Mouse (Mus musculus) hindlimb bud, embryonic 11.5 days (tissue): ENCODE data around the gene Lgals2.
"Not testable (repeated sequence)": the region's sequence is repeated elsewhere in the genome, so short reads cannot be mapped to it uniquely, and the experiment has no call there.

Experiments used
- DNase-seq: peaks from one replicate; pipeline ENCODE4 v3.0.0-alpha.2; 2012; ENCODE audit warnings: low read depth, low spot score; ENCODE audit errors: extremely low spot score

Lgals2 gene

DNA sequence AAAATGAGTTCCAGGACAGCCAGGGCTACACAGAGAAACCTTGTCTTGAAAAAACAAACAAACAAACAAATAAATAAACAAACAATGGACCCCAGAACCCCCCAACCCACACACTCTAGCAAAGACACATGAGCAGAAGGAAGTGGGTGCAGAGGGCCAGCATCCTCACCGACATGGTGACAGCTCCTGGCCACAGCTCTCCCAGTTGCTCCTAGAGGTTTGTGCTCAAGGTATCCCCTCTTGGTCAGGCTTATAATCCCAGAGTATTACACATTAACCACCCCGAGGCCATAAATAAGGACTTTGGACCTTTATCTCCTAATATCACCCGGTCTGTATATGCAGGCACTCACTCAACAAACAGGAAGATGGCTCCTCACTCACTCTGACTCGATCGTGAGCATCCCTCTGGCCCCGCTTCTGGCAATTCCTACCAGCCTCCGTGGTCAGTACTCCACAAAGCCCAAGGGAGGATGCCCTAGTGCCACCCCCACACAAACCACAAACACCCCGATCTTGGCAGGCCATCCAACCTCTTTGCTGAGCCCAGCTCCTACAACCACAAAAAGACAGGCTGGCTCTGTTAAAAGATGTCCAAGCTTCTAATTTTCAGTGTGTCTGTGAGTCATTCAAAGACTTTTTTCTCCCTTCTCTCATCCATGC, at the start of gene Lgals2:
Lgals2 (minus strand) TSS at position 227 of the 663 bp plus-strand sequence.
- DNase-seq = no peak

DNA sequence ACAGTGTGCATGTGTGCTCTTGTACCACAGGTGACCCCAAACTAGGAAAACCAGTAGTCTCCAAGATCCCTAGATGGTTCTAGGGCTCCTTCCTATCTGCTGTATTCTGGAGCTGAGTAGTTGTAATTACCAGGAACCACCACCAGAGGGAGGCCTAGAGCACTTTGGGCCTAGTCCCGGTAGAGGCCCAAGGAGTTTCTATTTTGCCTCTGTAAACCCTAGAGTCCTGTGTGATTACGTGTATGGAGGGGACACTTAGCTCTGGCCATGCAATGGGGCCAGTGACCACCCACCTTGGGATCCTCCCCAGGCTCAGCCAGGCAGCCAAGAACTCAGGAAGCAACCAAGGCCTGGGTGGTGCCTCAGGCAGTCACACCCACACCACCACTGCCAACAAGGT, 47.9 kb upstream of the Lgals2 start:
- DNase-seq = no peak

- no peak for DNase-seq
Observed at GRCm38 (mm10) chr15:78901422-78901789, 46.1 kb upstream of the Lgals2 start.

GRCm38 (mm10) chr15:78900585-78901421, 45.5 kb upstream of the Lgals2 start:
- DNase-seq = no peak

DNA sequence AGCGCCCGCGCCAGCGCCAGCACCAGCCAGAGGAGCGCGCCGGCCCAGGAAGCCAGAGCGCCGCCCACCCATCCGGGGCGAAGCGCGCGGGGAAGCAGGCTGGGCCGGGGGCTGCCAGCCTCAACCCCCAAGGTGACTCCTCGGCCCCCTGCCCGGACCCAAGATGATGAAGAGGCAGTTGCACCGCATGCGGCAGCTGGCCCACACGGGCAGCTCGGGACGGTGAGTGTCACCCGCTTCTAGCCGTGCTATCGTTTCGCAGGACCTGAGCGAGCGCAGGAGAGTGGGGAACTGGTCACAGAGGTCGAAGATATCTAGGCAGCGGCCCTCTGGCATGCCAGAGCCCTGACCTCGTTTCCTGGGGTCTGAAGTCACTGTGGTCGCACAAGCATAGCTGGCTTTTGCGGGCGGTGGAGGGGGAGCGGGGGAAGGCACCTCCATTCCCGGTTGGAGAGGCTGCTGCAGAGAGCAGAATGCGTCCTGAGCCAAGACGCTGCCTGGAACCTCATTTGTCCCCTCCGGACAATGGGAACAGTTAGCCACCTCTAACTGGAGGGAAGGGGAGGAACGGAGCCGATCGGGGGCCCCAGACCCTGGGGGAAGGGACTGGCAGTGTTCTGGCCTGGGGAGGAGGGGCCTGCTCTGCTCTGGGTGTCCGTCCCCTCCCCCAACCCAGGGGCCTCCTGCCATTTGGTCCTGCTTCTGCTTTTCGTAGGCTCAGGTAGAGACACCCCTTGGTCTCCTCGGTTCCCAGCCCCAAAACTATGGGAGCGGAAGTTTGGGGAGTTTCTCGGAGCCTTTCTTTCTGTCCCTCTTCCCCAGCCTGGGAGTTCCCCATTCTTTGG, 44.6 kb upstream of the Lgals2 start, which contains the start of gene Sh3bp1:
Sh3bp1 (plus strand) TSS at position 29 of the 845 bp plus-strand sequence.
- DNase-seq = no peak

GRCm38 (mm10) chr15:78899409-78899739, 44.0 kb upstream of the Lgals2 start, which contains the start of gene Gm49510:
Gene Gm49510, plus strand, starts transcription at chr15:78899667.
- no peak for DNase-seq

DNA sequence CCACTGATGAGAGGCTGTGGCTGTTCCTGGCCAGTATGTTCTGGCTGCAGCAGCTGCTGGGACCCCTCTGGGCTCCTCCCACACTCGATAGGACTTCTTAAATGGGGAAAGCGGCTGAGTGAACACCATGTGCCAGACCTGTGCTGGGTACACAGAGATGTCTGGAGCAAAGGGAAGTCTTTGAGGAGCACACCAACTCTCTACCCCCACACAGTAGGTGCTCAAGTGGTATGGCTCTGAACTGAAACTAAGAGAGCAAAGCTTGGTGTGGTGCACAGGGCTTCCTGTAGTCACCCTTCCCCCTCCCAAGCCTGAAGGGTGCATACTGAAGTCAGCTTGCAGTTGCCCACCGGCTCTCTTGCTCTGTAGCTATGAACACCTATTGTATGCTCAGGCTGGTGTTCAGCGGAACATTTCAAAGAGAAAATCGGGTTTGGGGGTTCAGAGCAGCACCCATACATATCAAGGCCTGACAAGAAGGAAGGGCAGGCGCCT, 43.2 kb upstream of the Lgals2 start:
- DNase-seq = no peak

- no peak for DNase-seq
Observed at GRCm38 (mm10) chr15:78897488-78897887, 42.2 kb upstream of the Lgals2 start.

DNA sequence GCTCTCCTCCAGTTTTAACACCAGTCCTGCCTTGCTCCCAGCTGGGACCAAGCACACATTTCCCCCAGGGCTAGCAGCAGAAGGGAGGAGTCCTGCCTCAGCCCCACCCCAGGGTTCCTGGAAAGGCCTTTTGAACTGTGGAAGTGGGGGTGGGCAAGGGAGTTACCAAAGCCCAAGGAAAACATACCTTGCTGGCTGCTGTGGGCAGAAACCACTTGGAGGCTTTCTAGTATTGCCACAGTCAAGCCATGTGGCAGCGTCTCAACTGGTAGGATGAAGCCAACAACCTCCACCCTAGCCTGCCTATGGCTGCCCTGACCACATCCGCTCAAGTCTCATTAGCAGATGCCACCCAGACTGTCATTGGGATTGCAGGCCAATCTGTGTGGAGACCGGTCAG, 40.8 kb upstream of the Lgals2 start:
- no peak for DNase-seq

DNA sequence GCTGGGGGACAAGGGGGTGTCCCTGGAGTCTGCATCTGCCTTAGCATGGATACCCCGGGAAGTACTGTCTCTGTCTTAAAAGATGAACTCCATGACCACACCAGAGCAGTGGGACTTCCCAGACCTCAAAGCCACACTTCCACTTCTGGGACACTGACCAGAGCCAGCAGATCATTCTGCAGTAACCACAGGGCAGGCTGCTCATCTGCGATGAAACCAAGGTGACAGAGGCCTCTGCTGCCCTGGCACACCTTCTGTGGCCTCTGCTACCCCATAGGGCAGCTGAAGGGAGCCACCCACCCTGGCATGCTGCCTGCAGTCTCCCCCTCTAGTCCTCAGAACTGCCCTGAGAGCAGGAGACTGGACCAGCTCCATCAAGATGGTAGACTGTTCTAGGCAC, 40.4 kb upstream of the Lgals2 start:
- DNase-seq = no peak

GRCm38 (mm10) chr15:78894726-78895125, 39.4 kb upstream of the Lgals2 start:
- DNase-seq = no peak

GRCm38 (mm10) chr15:78892440-78892839, 37.1 kb upstream of the Lgals2 start:
- DNase-seq = no peak

GRCm38 (mm10) chr15:78889401-78889853, 34.1 kb upstream of the Lgals2 start:
- DNase-seq = no peak

GRCm38 (mm10) chr15:78881828-78882227, 26.5 kb upstream of the Lgals2 start:
- DNase-seq = no peak

DNA sequence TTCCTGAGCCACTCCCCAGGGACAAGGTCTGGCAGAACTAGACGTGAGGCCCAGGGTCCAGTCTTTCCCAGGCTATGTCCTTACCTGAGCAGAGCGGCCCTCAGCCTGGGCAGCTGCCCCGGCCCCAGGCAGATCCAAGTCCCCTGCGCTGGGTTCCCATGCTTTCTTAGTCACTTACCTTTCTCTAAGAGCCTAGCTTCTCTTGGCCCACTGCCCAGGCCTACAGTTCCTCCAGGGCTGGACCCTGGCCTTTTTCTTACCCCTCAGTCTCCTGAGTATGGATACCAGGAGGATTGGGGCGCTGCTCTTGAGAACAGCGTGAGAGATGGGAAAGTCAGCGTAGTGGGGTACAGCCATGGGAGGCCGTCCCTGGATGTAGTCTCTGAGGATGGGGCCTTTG, 25.1 kb upstream of the Lgals2 start:
- DNase-seq = no peak

DNA sequence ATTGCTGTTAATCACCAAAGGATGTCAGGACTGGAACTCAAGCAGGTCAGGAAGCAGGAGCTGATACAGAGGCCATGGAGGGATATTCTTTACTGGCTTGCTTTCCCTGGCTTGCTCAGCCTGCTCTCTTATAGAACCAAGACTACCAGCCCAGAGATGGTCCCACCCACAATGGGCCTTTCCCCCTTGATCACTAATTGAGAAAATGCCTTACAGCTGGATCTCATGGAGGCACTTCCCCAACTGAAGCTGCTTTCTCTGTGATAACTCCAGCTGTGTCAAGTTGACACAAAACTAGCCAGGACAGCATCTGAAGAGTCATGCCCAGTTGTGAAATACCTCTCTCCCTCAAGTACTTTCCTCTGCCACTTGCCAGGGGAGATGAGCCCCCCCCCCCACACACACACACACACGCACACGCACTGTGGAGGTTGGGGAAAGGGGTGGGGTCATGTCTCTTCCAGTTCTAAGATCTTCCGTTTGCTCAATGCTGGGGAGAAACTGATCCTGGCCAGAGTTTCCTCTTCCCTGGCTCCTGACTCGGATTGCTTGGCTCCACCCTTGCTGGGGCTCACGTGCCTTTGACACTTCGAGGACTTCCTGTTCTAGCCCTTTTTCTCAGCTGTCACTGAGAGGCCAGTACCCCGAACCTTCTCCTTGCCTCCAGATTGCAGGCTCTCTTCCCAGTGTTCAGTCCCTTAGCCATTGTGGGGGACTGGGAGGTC, 23.6 kb upstream of the Lgals2 start:
- not testable (repeated sequence) for DNase-seq

- DNase-seq = no peak
Observed at GRCm38 (mm10) chr15:78877810-78878390, 22.6 kb upstream of the Lgals2 start.

- peak; percentile 98 for DNase-seq
Observed at GRCm38 (mm10) chr15:78876991-78877809, 21.9 kb upstream of the Lgals2 start, which contains the start of gene Gga1. Gene Gga1, plus strand, starts transcription at chr15:78877190.

DNA sequence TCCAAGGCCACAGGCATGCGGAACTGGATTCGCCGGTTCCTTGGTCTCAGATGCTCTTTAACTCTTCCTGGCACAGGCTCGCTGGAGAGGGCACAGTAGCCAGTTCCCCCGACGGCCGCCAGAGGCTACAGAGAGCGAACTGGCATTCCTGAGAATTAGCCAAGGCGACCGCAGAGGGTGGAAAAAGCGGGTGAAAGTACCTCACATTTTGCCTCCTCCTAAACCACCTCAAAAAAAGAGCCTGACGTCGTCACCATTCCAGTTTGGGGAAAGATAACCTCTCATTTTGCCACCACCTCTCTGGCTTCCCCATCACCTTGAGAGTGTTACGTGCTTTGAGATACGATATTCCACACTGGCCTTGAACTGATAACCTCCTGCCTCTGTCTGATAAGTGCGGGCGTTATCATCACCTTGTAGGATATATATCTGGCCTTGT, 20.9 kb upstream of the Lgals2 start:
- no peak for DNase-seq
